Mouse (Mus musculus) liver, adult 2 months (tissue): ENCODE results near the gene Tmem126b. TPM values are rescaled to one million over a fixed set of nuclear protein-coding genes. Genes with fewer than 3 reads are reported as not detected.
A peak's percentile ranks its signal among the peaks of the same experiment; 100 is the strongest.

Source experiments
- DNase-seq: peaks from one replicate; pipeline ENCODE4 v3.0.0-alpha.2; 2011; ENCODE audit warnings: low read depth, low spot score; ENCODE audit errors: extremely low read depth
- H3K27ac ChIP-seq: fragments of 200-500 bp; replicated peaks from 2 replicates; pipeline ENCODE4 v1.5.1; 2012; ENCODE audit warnings: low read depth, mild to moderate bottlenecking, control low read depth, inconsistent platforms, low read length; ENCODE audit not compliant: insufficient read depth
- H3K27me3 ChIP-seq: fragments of 200-500 bp; 2 replicates; pipeline ENCODE4 v1.6.1; 2012; ENCODE audit warnings: mild to moderate bottlenecking, moderate library complexity, low read length, inconsistent platforms; ENCODE audit not compliant: control insufficient read depth, insufficient read depth
- H3K36me3 ChIP-seq: fragments of 200-500 bp; 2 replicates; pipeline ENCODE4 v1.6.1; 2012; ENCODE audit warnings: low read length, inconsistent platforms; ENCODE audit not compliant: control insufficient read depth, insufficient read depth
- H3K4me1 ChIP-seq: fragments of 200-500 bp; 2 replicates; pipeline ENCODE4 v1.6.1; 2011; ENCODE audit warnings: low read length; ENCODE audit not compliant: control insufficient read depth, insufficient read depth
- H3K4me3 ChIP-seq: fragments of 200-500 bp; 2 replicates; pipeline ENCODE4 v1.5.1; 2011; ENCODE audit warnings: low read depth, mild to moderate bottlenecking, control low read depth, low read length, moderate library complexity; ENCODE audit not compliant: insufficient read depth
- H3K79me2 ChIP-seq: fragments of 200-500 bp; 2 replicates; pipeline ENCODE4 v1.6.1; 2012; ENCODE audit warnings: inconsistent platforms, mild to moderate bottlenecking, low read length, moderate library complexity; ENCODE audit not compliant: control insufficient read depth, insufficient read depth
- H3K9ac ChIP-seq: fragments of 200-500 bp; 2 replicates; pipeline ENCODE4 v1.6.1; 2012; ENCODE audit warnings: low read depth, mild to moderate bottlenecking, control low read depth, inconsistent platforms, low read length
- CTCF ChIP-seq: fragments of 200-500 bp; IDR thresholded peaks from 2 replicates; pipeline ENCODE4 v1.5.1; 2011; ENCODE audit warnings: low read depth, low read length, control low read depth
- POLR2A ChIP-seq: fragments of 200-500 bp; IDR thresholded peaks from 2 replicates; pipeline ENCODE4 v1.6.1; 2011; ENCODE audit warnings: low read length, control low read depth; ENCODE audit not compliant: insufficient read depth; ENCODE audit errors: extremely low read depth
- WGBS: fragments of 180-500 bp; shearing (Covaris S2); methylation state at CpG from one replicate; pipeline ENCODE4 v1.1.7; 2018; 5-methylcytosine and 5-hydroxymethylcytosine counted together
- polyA plus RNA-seq: library from polyadenylated mRNA; depleted of rRNA; stranded (reverse); fragments of >200 nt; gene quantifications from 2 replicates; pipeline ENCODE4 v1.2.3, GENCODE M21; 2012; rRNA removed
- total RNA-seq: library from RNA; depleted of rRNA; stranded (reverse); fragments of >200 nt; gene quantifications from 2 replicates; pipeline ENCODE4 v1.2.3, GENCODE M21; 2014; rRNA removed

The Tmem126b gene
- total and polyA plus RNA-seq, 2 experiments: 6.2 to 22.5 TPM

- DNase-seq: no peak
- Histone ChIP-seq H3K4me3 (no peak overlapping the region), H3K27me3 (no peaks in the 10 kb centered on the region), H3K9ac (no peak overlapping the region), H3K4me1 (peaks cover 4% of the 10 kb centered on the region; the same call in 1 of the 2 replicates), H3K36me3 (no peaks in the 10 kb centered on the region), H3K27ac (no peak overlapping the region), H3K79me2 (peaks cover 14% of the 10 kb centered on the region)
- WGBS: 86% methylated on average over 4 of the region's 4 CpGs
- TF ChIP-seq POLR2A: no peak
- no peak for TF ChIP-seq CTCF
Measured at GRCm38 (mm10) chr7:90440044-90440443, 35.8 kb downstream of the Tmem126b start.

DNA sequence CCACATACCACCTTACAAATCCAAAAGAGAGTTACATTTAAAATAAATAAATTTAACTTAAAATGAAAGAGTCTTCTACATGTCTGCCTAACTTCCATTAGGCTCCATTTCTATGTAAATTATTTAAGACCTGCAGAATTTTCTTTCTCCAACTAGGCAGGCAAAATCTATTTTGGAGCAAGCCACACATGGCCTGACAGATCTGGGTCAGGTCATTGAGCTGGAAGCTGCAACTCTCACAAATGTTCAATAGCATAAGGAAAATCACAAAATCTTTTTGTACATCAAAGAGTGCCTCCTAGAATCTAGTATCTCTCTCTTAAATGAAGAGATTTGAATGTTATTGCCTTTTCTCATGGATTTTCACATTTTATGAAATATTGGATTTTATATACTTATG, 43.6 kb downstream of the Tmem126b start:
- H3K4me3 ChIP-seq: no peak overlapping the region
- no peak for DNase-seq
- H3K9ac ChIP-seq: no peak overlapping the region
- H3K36me3 ChIP-seq: no peaks in the 10 kb centered on the region
- no peaks in the 10 kb centered on the region for H3K27me3 ChIP-seq
- TF ChIP-seq CTCF (no peak), POLR2A (no peak)
- no peak overlapping the region for H3K27ac ChIP-seq
- H3K4me1 ChIP-seq: no peaks in the 10 kb centered on the region
- H3K79me2 ChIP-seq: no peaks in the 10 kb centered on the region

DNA sequence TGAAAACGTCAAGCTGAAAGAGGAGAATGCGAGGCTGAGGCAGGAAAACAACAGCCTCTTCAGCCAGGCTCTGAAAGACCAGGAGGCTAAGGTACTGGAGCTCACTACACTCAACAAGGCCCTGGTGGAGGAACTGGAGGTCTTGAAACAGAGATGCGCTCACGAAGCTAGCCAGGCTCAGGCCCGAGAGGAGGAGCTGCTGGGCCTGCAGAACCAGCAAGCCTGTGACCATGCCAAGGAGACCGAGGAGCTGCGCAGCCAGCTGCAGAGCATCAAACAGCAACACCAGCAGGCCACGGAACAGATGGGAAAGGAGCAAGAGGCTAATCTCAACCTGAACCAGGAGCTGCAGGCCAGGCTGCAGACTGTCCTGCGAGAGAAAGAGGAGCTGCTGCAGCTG, 48.8 kb downstream of the Tmem126b start:
- Histone ChIP-seq H3K79me2 (no peaks in the 10 kb centered on the region), H3K4me3 (no peak overlapping the region), H3K4me1 (peaks cover 6% of the 10 kb centered on the region), H3K36me3 (no peaks in the 10 kb centered on the region), H3K27ac (no peak overlapping the region), H3K27me3 (no peaks in the 10 kb centered on the region), H3K9ac (no peak overlapping the region)
- no peak for DNase-seq
- TF ChIP-seq CTCF (no peak), POLR2A (no peak)
- 68% methylated on average over 9 of the region's 9 CpGs for WGBS

GRCm38 (mm10) chr7:90426020-90427001, 49.5 kb downstream of the Tmem126b start, which contains the start of gene Ccdc89:
Ccdc89 (plus strand) TSS chr7:90426577.
- 22% methylated on average over 29 of the region's 29 CpGs for WGBS
- H3K9ac ChIP-seq: peak within 1 kb of the TSS; percentile 30
- H3K79me2 ChIP-seq: no peaks in the 10 kb centered on the region
- H3K27ac ChIP-seq: no peak within 1 kb of the TSS
- TF ChIP-seq POLR2A (no peak), CTCF (no peak)
- H3K4me1 ChIP-seq: peaks cover 6% of the 10 kb centered on the region
- no peaks in the 10 kb centered on the region for H3K36me3 ChIP-seq
- no peaks in the 10 kb centered on the region for H3K27me3 ChIP-seq
- H3K4me3 ChIP-seq: peak within 1 kb of the TSS; percentile 48
- DNase-seq: peak; percentile 92

Other genes starting within 250 kb of the Tmem126b start
- not detected in 2 replicates for gene Ccdc83, start 210.2 kb downstream of the Tmem126b start, total RNA-seq
- gene Ccdc83, start 210.2 kb downstream of the Tmem126b start, polyA plus RNA-seq: not detected in 2 replicates
- gene Sytl2, start 173.7 kb downstream of the Tmem126b start, total RNA-seq: 0.74 and 1.3 TPM in 2 replicates
- 0.47 and 0.53 TPM in 2 replicates for gene Sytl2, start 173.7 kb downstream of the Tmem126b start, polyA plus RNA-seq
- gene Ccdc89, start 49.4 kb downstream of the Tmem126b start, total RNA-seq: 0.07 and 0.09 TPM in 2 replicates
- gene Ccdc89, start 49.4 kb downstream of the Tmem126b start, polyA plus RNA-seq: 0.09 TPM in 1 of 2 replicates, not detected in the other
- gene Crebzf, start 33.3 kb downstream of the Tmem126b start, total RNA-seq: 38.1 and 40.7 TPM in 2 replicates
- gene Crebzf, start 33.3 kb downstream of the Tmem126b start, polyA plus RNA-seq: 18.3 and 21.0 TPM in 2 replicates
- 67.5 and 68.2 TPM in 2 replicates for gene Tmem126a, start 18.8 kb downstream of the Tmem126b start, total RNA-seq
- 25.0 and 28.5 TPM in 2 replicates for gene Tmem126a, start 18.8 kb downstream of the Tmem126b start, polyA plus RNA-seq
- gene Dlg2, start 671 bp upstream of the Tmem126b start, total RNA-seq: 0.47 and 0.65 TPM in 2 replicates
- gene Dlg2, start 671 bp upstream of the Tmem126b start, polyA plus RNA-seq: 0.01 TPM in 1 of 2 replicates, not detected in the other